Mouse (Mus musculus) kidney, postnatal 14 days (tissue): ENCODE results near the gene Adcy4.

Experiments used
- DNase-seq: peaks from one replicate; pipeline ENCODE4 v3.0.0; 2022; ENCODE audit warnings: mixed read lengths

Adcy4 gene

GRCm38 (mm10) chr14:55747051-55747847 lies 36.6 kb downstream of the Adcy4 start:
- no peak for DNase-seq

- no peak for DNase-seq
Measured at GRCm38 (mm10) chr14:55745861-55746237, 38.0 kb downstream of the Adcy4 start.

GRCm38 (mm10) chr14:55745180-55745860 lies 38.6 kb downstream of the Adcy4 start, which contains the start of the genes Dhrs1 and Nop9:
TSS of gene Dhrs1 (minus strand) at chr14:55745690.
TSS of gene Nop9 (plus strand) at chr14:55745693.
- DNase-seq = peak; percentile 94

GRCm38 (mm10) chr14:55743711-55744110 lies 40.2 kb downstream of the Adcy4 start:
- peak; percentile 91 for DNase-seq

GRCm38 (mm10) chr14:55737086-55737687 lies 46.7 kb downstream of the Adcy4 start:
- DNase-seq = peak; percentile 77

- DNase-seq = no peak
Measured at GRCm38 (mm10) chr14:55735758-55736157, 48.1 kb downstream of the Adcy4 start.

GRCm38 (mm10) chr14:55735334-55735733 lies 48.6 kb downstream of the Adcy4 start:
- no peak for DNase-seq

GRCm38 (mm10) chr14:55734869-55735268 lies 49.0 kb downstream of the Adcy4 start:
- DNase-seq = no peak

GRCm38 (mm10) chr14:55733889-55734288 lies 50.0 kb downstream of the Adcy4 start:
- no peak for DNase-seq

- DNase-seq = no peak
Measured at GRCm38 (mm10) chr14:55730531-55731032, 53.3 kb downstream of the Adcy4 start.

GRCm38 (mm10) chr14:55730116-55730515 lies 53.8 kb downstream of the Adcy4 start:
- no peak for DNase-seq

GRCm38 (mm10) chr14:55727889-55728685 lies 55.8 kb downstream of the Adcy4 start:
- no peak for DNase-seq

- no peak for DNase-seq
Measured at GRCm38 (mm10) chr14:55726261-55726660, 57.6 kb downstream of the Adcy4 start.

- DNase-seq = peak; percentile 26
Measured at GRCm38 (mm10) chr14:55724411-55724871, 59.5 kb downstream of the Adcy4 start.

- DNase-seq = no peak
Measured at GRCm38 (mm10) chr14:55723433-55723832, 60.5 kb downstream of the Adcy4 start.

GRCm38 (mm10) chr14:55722438-55722945 lies 61.4 kb downstream of the Adcy4 start:
- DNase-seq = no peak

GRCm38 (mm10) chr14:55721700-55722437 lies 62.0 kb downstream of the Adcy4 start, which contains the start of gene Rabggta:
TSS of gene Rabggta (minus strand) at chr14:55722263.
- peak; percentile 96 for DNase-seq

- DNase-seq = peak; percentile 63
Measured at GRCm38 (mm10) chr14:55721076-55721475, 62.8 kb downstream of the Adcy4 start.

GRCm38 (mm10) chr14:55720666-55721065 lies 63.2 kb downstream of the Adcy4 start:
- no peak for DNase-seq

GRCm38 (mm10) chr14:55719737-55720136 lies 64.2 kb downstream of the Adcy4 start:
- no peak for DNase-seq
